Mouse (Mus musculus) midbrain, postnatal 0 days (tissue): ENCODE measurements around the gene Slc11a2. TPM values are rescaled to one million over a fixed set of nuclear protein-coding genes. Genes with fewer than 3 reads are reported as not detected.

Experiments
- ATAC-seq: fragments of 200-750 bp; cut with Nextera tagmentation; 2 replicates; pipeline ENCODE4 v1.8.0; 2017; ENCODE audit warnings: moderate number of reproducible peaks, mild to moderate bottlenecking, moderate TSS enrichment, moderate library complexity; ENCODE audit not compliant: low FRiP score
- DNase-seq: peaks from one replicate; pipeline ENCODE4 v3.0.0-alpha.2; 2015; ENCODE audit warnings: low spot score
- H3K27ac ChIP-seq: fragments of 300-500 bp; sonication (generic); 2 replicates; pipeline ENCODE4 v1.5.1; 2014; ENCODE audit warnings: low read depth, mild to moderate bottlenecking, low read length, mixed read lengths
- H3K27me3 ChIP-seq: fragments of 300-500 bp; sonication (generic); 2 replicates; pipeline ENCODE4 v1.6.1; 2014; ENCODE audit warnings: low read length, control low read depth, mixed read lengths; ENCODE audit not compliant: insufficient read depth
- H3K36me3 ChIP-seq: fragments of 300-500 bp; sonication (generic); 2 replicates; pipeline ENCODE4 v1.6.1; 2014; ENCODE audit warnings: low read length, control low read depth, mixed read lengths; ENCODE audit not compliant: insufficient read depth
- H3K4me1 ChIP-seq: fragments of 300-500 bp; sonication (generic); 2 replicates; pipeline ENCODE4 v1.6.1; 2014; ENCODE audit warnings: mild to moderate bottlenecking, control low read depth, antibody characterized with exemption, low read length, mixed read lengths; ENCODE audit not compliant: insufficient read depth
- H3K4me2 ChIP-seq: fragments of 300-500 bp; sonication (generic); 2 replicates; pipeline ENCODE4 v1.6.1; 2014; ENCODE audit warnings: low read depth, mild to moderate bottlenecking, low read length, mixed read lengths; ENCODE audit not compliant: poor library complexity, severe bottlenecking
- H3K4me3 ChIP-seq: fragments of 300-500 bp; sonication (generic); 2 replicates; pipeline ENCODE4 v1.5.1; 2014; ENCODE audit warnings: low read depth, mild to moderate bottlenecking, low read length, moderate library complexity
- H3K9ac ChIP-seq: fragments of 300-500 bp; sonication (generic); replicated peaks from 2 replicates; pipeline ENCODE4 v1.6.1; 2014; ENCODE audit warnings: mild to moderate bottlenecking, low read length, moderate library complexity, mixed read lengths; ENCODE audit not compliant: poor library complexity, severe bottlenecking
- H3K9me3 ChIP-seq: fragments of 300-500 bp; sonication (generic); 2 replicates; pipeline ENCODE4 v1.6.1; 2016; ENCODE audit warnings: low read length, control low read depth
- CTCF ChIP-seq: IDR thresholded peaks from 2 replicates; pipeline ENCODE4 v1.5.1; 2016; ENCODE audit warnings: antibody characterized with exemption, mild to moderate bottlenecking
- WGBS: fragments of 180-500 bp; shearing (Covaris S2); extraction: QIAGEN DNeasy Blood & Tissue Kit; methylation state at CpG from one replicate; pipeline ENCODE4 v1.1.7; 2014; 5-methylcytosine and 5-hydroxymethylcytosine counted together
- polyA plus RNA-seq: library from polyadenylated mRNA; unstranded; fragments of >200 nt; fragmentation: Nextera tagmentation; extraction: Ambion mirVana; gene quantifications from 2 replicates; pipeline ENCODE4 v1.2.1, GENCODE M21; 2015
- total RNA-seq: library from RNA; depleted of rRNA; stranded (reverse); fragments of >200 nt; gene quantifications from 2 replicates; pipeline ENCODE4 v1.2.3, GENCODE M21; 2014

Gene Slc11a2
- total and polyA plus RNA-seq, 2 experiments from 2014 or later = 23.6 to 34.4 TPM

DNA sequence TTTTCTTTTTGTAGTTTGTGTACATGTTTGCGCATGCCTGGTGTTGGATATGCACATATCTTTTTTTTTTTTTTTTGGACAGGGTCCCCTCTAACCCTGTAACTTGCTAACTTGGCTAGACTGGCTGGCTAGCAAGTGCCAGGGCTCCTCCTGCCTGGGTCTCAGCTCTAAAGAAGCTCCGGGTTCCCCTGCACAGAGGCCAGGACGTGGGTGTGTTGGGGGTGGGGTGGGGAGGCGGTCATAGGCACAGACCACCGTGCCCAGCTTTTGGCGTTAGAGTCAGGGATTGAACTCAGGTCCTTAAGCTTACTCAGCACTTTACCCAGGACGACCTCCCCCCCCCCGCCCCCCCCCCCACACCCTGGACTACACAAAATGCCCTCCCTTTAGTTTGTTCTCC lies 42.9 kb upstream of the Slc11a2 start:
- Histone ChIP-seq H3K4me1 (peaks cover 13% of the 10 kb centered on the region; the same call in 1 of the 2 replicates), H3K9me3 (no peaks in the 10 kb centered on the region), H3K36me3 (0 out of 2 replicates have a peak, but pooled peaks cover 3% of the 10 kb centered on the region), H3K4me2 (peak overlapping the region; percentile 90), H3K27me3 (no peaks in the 10 kb centered on the region), H3K27ac (no peak overlapping the region), H3K4me3 (peak overlapping the region; percentile 85), H3K9ac (0 out of 2 replicates have a peak overlapping the region, but pooled peaks have one; percentile 46)
- DNase-seq (no peak), ATAC-seq (no peak)
- WGBS = 46% methylated on average over 7 of the region's 8 CpGs
- TF ChIP-seq CTCF = no peak

DNA sequence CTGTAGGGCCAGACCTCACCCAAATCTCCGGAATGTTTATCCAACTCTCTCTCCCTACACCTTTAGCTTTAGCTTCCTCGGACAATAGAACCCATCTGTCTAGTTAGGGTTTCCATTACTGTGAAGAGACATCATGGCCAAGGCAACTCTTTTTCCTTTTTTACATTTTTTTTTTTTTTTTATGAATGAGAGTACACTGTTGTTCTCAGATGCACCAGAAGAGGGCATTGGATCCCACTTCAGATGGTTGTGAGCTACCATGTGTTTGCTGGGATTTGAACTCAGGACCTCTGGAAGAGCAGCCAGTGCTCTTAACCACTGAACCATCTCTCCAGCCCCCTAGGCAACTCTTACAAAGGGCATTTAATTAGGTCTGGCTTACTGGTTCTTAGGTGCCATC lies 40.6 kb upstream of the Slc11a2 start:
- no peak for DNase-seq
- peak; percentile 33 for TF ChIP-seq CTCF
- no peaks in the 10 kb centered on the region for H3K9me3 ChIP-seq
- 79% methylated on average over 2 of the region's 2 CpGs for WGBS
- ATAC-seq = no peak
- H3K4me2 ChIP-seq = no peak overlapping the region
- H3K36me3 ChIP-seq = no peaks in the 10 kb centered on the region
- H3K9ac ChIP-seq = no peak overlapping the region
- H3K4me1 ChIP-seq = peaks cover 13% of the 10 kb centered on the region; the same call in 1 of the 2 replicates
- no peak overlapping the region for H3K4me3 ChIP-seq
- H3K27me3 ChIP-seq = no peaks in the 10 kb centered on the region
- H3K27ac ChIP-seq = no peak overlapping the region

DNA sequence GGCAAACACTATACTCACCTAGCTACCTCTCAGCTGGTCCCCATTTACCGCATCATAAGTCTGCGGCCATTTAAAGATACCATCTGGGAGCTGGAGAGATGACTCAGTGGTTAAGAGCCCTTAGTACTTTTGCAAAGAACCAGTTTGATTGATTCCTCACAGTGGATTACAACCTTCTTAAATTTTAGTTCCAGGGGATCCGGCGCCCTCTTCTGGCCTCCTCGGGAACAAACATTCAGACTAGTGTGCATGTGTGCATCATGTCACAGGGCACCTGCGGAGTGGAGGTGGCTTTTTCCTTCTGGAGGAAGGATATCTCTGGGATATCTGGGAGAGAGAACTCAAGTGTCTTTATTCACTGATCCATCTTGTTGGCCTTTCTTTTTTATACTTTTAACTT lies 38.8 kb upstream of the Slc11a2 start:
- Histone ChIP-seq H3K4me3 (no peak overlapping the region), H3K4me1 (0 out of 2 replicates have a peak, but pooled peaks cover 5% of the 10 kb centered on the region), H3K27me3 (no peaks in the 10 kb centered on the region), H3K36me3 (no peaks in the 10 kb centered on the region), H3K9me3 (no peaks in the 10 kb centered on the region), H3K27ac (no peak overlapping the region), H3K9ac (no peak overlapping the region), H3K4me2 (no peak overlapping the region)
- ATAC-seq = 0 out of 2 replicates have a peak, but pooled peaks have one; percentile 6
- 26% methylated on average over 6 of the region's 6 CpGs for WGBS
- peak; percentile 79 for TF ChIP-seq CTCF
- peak; percentile 71 for DNase-seq

DNA sequence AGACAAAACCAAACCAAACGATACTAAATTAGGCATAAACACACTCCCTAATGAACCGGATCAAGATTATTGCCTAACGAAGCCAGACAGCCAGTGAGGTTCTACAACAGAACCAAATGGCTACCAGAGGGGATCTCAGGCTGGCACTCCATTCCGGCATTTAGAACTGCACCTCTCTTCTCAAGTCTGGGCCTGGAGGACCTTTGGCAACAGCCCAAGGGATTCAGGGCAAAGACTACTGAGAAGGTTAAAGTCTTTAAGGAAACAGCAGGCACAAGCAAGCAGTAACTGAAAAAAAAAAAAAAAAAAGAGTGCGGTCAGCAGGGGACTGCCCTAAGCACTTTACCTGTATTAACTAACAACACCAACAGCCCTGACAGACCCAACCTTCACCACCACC lies 37.2 kb upstream of the Slc11a2 start:
- no peaks in the 10 kb centered on the region for H3K4me1 ChIP-seq
- no peak overlapping the region for H3K27ac ChIP-seq
- DNase-seq (no peak), ATAC-seq (no peak)
- H3K36me3 ChIP-seq = no peaks in the 10 kb centered on the region
- H3K9ac ChIP-seq = no peak overlapping the region
- no peak for TF ChIP-seq CTCF
- no peaks in the 10 kb centered on the region for H3K9me3 ChIP-seq
- 84% methylated on average over 5 of the region's 5 CpGs for WGBS
- H3K4me2 ChIP-seq = no peak overlapping the region
- no peaks in the 10 kb centered on the region for H3K27me3 ChIP-seq
- no peak overlapping the region for H3K4me3 ChIP-seq

DNA sequence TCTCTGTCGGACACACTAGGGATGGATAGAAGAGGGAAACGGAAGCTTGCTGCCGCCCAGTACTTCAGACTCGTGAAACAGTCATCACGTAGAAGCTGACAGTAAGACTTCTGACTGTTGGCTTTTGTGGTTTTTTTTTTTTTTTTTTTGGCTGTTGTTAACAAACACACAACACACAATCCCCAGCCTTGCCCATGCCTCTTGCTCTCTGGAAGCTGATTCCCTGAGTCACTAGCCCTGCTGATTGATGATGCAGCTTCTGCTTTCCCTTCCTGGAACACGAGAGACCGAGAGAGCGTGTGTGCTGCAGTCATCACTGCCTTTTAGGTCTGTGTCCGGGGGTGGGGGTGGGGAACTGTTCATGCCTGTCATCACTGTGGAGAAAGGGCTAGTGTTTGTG lies 36.8 kb upstream of the Slc11a2 start:
- ATAC-seq (no peak), DNase-seq (no peak)
- Histone ChIP-seq H3K4me2 (no peak overlapping the region), H3K4me3 (no peak overlapping the region), H3K9ac (no peak overlapping the region), H3K9me3 (no peaks in the 10 kb centered on the region), H3K4me1 (no peaks in the 10 kb centered on the region), H3K27ac (no peak overlapping the region), H3K36me3 (no peaks in the 10 kb centered on the region), H3K27me3 (no peaks in the 10 kb centered on the region)
- TF ChIP-seq CTCF = no peak
- WGBS = 74% methylated on average over 9 of the region's 9 CpGs

DNA sequence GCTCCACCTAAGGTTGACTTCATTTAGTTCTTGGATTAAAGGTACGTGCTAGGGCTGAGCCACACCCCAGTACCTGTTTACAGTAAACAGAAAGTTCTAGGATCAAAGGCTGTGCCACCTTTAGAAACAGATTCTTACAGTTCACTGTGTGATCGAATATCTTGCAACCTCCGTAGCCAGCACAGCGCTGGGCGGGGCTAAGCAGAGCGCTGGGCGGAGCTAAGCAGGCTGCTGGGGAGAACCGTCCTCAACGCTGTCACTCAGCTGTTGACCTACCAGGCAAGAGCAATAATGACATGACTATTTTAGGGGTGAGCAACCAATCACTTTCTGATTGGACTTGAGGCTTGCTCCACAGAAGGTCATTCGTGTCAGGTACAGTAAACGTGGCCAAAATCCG lies 36.1 kb upstream of the Slc11a2 start:
- TF ChIP-seq CTCF = no peak
- H3K9ac ChIP-seq = no peak overlapping the region
- H3K4me1 ChIP-seq = no peaks in the 10 kb centered on the region
- no peaks in the 10 kb centered on the region for H3K9me3 ChIP-seq
- DNase-seq (no peak), ATAC-seq (no peak)
- no peak overlapping the region for H3K4me2 ChIP-seq
- no peaks in the 10 kb centered on the region for H3K27me3 ChIP-seq
- no peak overlapping the region for H3K27ac ChIP-seq
- no peak overlapping the region for H3K4me3 ChIP-seq
- no peaks in the 10 kb centered on the region for H3K36me3 ChIP-seq
- WGBS = 11% methylated on average over 12 of the region's 12 CpGs
